Mouse (Mus musculus) liver, embryonic 16.5 days (tissue): ENCODE measurements at regions not wholly inside any gene's neighbourhood (a gene's known extent, or its start where the extent isn't known, plus 50 kb on each side); places are given as distances from the start of the nearest gene placed in this dataset.

Source experiments
- ATAC-seq: fragments of 200-750 bp; cut with Nextera tagmentation; 2 replicates; pipeline ENCODE4 v1.8.0; 2017; ENCODE audit warnings: low read depth, mild to moderate bottlenecking, moderate number of reproducible peaks, moderate library complexity
- H3K27ac ChIP-seq: fragments of 300-500 bp; sonication (generic); 2 replicates; pipeline ENCODE4 v1.5.1; 2014; ENCODE audit warnings: mild to moderate bottlenecking, low read length
- H3K27me3 ChIP-seq: fragments of 300-500 bp; sonication (generic); 2 replicates; pipeline ENCODE4 v1.6.1; 2014; ENCODE audit warnings: low read depth, low read length, mixed read lengths; ENCODE audit not compliant: control insufficient read depth, insufficient read depth
- H3K36me3 ChIP-seq: fragments of 300-500 bp; sonication (generic); 2 replicates; pipeline ENCODE4 v1.6.1; 2014; ENCODE audit warnings: mild to moderate bottlenecking; ENCODE audit not compliant: control insufficient read depth, insufficient read depth
- H3K4me1 ChIP-seq: fragments of 300-500 bp; sonication (generic); 2 replicates; pipeline ENCODE4 v1.6.1; 2014; ENCODE audit warnings: low read depth, low read length, mixed read lengths; ENCODE audit not compliant: control insufficient read depth
- H3K4me2 ChIP-seq: fragments of 300-500 bp; sonication (generic); 2 replicates; pipeline ENCODE4 v1.6.1; 2014; ENCODE audit warnings: low read depth, low read length, mixed read lengths
- H3K4me3 ChIP-seq: fragments of 300-500 bp; sonication (generic); 2 replicates; pipeline ENCODE4 v1.5.1; 2014; ENCODE audit warnings: low read depth, mild to moderate bottlenecking, low read length
- H3K9ac ChIP-seq: fragments of 300-500 bp; sonication (generic); 2 replicates; pipeline ENCODE4 v1.6.1; 2014; ENCODE audit warnings: low read depth, low read length
- H3K9me3 ChIP-seq: fragments of 300-500 bp; sonication (generic); replicated peaks from 2 replicates; pipeline ENCODE4 v1.6.1; 2016; ENCODE audit warnings: low read length; ENCODE audit not compliant: control insufficient read depth
- WGBS: fragments of 180-500 bp; shearing (Covaris S2); extraction: QIAGEN DNeasy Blood & Tissue Kit; methylation state at CpG from one replicate; pipeline ENCODE4 v1.1.7; 2014; ENCODE audit not compliant: insufficient replicate concordance; 5-methylcytosine and 5-hydroxymethylcytosine counted together

- no peaks in the 10 kb centered on the region for H3K36me3 ChIP-seq
- no peak overlapping the region for H3K4me2 ChIP-seq
- no peaks in the 10 kb centered on the region; the same call in 1 of the 2 replicates for H3K4me1 ChIP-seq
- H3K27ac ChIP-seq, result no peak overlapping the region
- no peak overlapping the region for H3K4me3 ChIP-seq
- WGBS, result 47% methylated on average over 4 of the region's 4 CpGs
- H3K27me3 ChIP-seq, result no peaks in the 10 kb centered on the region
- no peaks in the 10 kb centered on the region for H3K9me3 ChIP-seq
- H3K9ac ChIP-seq, result no peak overlapping the region
- no peak for ATAC-seq
These were observed 56.2 kb downstream of the Gm26897 start for GRCm38 (mm10) chr5:111789904-111790303.

- Histone ChIP-seq H3K4me1 (no peaks in the 10 kb centered on the region; the same call in 1 of the 2 replicates), H3K36me3 (no peaks in the 10 kb centered on the region), H3K27me3 (no peaks in the 10 kb centered on the region), H3K4me3 (no peak overlapping the region), H3K9me3 (no peaks in the 10 kb centered on the region), H3K27ac (no peak overlapping the region), H3K9ac (no peak overlapping the region), H3K4me2 (no peak overlapping the region)
- ATAC-seq, result no peak
- WGBS, result 51% methylated on average over 9 of the region's 9 CpGs
These were observed 56.8 kb downstream of the Gm26897 start for GRCm38 (mm10) chr5:111790527-111790926.

DNA sequence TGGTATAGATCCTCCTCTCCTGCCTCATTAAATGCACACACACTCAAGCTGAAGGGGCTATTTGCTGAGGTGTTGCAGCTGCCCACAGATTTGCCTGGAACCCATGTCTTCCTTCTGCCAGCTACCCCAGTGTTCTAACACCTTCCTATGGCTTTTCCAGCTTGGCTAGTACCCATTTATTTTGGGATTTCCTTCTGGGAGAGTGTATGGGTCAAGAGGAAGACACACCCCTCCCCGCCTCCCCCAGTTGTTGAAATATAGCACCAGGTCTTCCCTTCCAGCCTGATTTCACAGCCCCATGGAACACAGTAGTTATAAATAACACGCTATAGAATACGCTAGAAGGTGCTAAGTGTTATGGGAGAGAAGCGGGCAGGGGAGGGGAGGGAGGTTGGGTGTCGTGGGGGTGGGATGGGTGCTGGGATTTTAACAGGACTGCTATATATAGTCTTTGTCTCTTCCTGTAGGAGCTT lies 57.4 kb downstream of the Gm26897 start:
- no peak for ATAC-seq
- no peaks in the 10 kb centered on the region for H3K9me3 ChIP-seq
- no peak overlapping the region for H3K4me2 ChIP-seq
- no peak overlapping the region for H3K9ac ChIP-seq
- WGBS, result 68% methylated on average over 5 of the region's 5 CpGs
- no peaks in the 10 kb centered on the region for H3K36me3 ChIP-seq
- H3K27me3 ChIP-seq, result no peaks in the 10 kb centered on the region
- H3K4me1 ChIP-seq, result no peaks in the 10 kb centered on the region; the same call in 1 of the 2 replicates
- no peak overlapping the region for H3K27ac ChIP-seq
- H3K4me3 ChIP-seq, result no peak overlapping the region

DNA sequence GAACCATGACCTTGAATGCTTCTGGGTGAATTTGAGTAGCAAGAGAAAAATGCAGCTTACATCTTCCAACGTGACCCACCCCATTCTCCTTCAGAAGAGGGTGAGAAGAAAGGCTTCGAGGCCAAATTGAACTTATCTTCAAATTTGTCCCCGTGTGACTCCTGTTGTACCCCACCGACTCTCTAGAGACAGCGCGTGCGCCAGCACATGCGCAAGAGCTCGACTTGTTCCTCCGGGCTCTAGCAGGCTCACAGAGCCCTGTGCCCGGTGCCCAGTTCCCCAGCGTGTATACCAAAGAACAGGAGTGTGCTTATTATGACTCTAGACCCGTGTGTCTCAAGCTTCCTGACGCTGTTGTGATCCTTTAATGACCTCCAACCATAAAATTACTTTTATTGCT lies 59.0 kb downstream of the Gm26897 start:
- Histone ChIP-seq H3K4me3 (no peak overlapping the region), H3K9me3 (no peaks in the 10 kb centered on the region), H3K27me3 (no peaks in the 10 kb centered on the region), H3K4me2 (no peak overlapping the region), H3K27ac (no peak overlapping the region), H3K4me1 (no peaks in the 10 kb centered on the region; the same call in 1 of the 2 replicates), H3K9ac (no peak overlapping the region), H3K36me3 (no peaks in the 10 kb centered on the region)
- no peak for ATAC-seq
- WGBS, result 71% methylated on average over 14 of the region's 14 CpGs

DNA sequence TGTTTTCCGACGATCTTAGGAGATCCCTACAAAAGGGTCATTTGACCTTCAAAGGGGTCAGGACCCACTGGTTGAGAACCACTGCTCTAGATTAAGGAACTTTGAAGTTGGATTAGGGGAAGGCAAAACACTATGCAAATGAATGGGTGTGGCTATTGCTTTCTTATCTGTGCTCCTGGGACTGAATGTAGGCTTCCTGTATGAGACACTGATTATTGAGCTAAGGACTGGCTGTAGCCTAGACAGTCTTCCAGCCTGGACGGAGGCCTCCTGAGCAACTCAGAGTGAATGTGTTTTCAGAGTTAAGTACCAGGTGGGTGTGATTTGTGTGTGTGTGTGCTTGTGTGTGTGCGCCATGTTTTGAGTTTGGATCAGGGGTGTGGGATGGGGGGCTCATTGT lies 59.5 kb downstream of the Gm26897 start:
- no peak for ATAC-seq
- 47% methylated on average over 4 of the region's 4 CpGs for WGBS
- Histone ChIP-seq H3K4me1 (no peaks in the 10 kb centered on the region; the same call in 1 of the 2 replicates), H3K9ac (no peak overlapping the region), H3K4me2 (no peak overlapping the region), H3K36me3 (no peaks in the 10 kb centered on the region), H3K4me3 (no peak overlapping the region), H3K27me3 (no peaks in the 10 kb centered on the region), H3K27ac (no peak overlapping the region), H3K9me3 (no peaks in the 10 kb centered on the region)

- Histone ChIP-seq H3K4me1 (no peaks in the 10 kb centered on the region), H3K9me3 (no peaks in the 10 kb centered on the region), H3K27ac (no peak overlapping the region), H3K4me3 (no peak overlapping the region), H3K9ac (no peak overlapping the region), H3K4me2 (no peak overlapping the region), H3K36me3 (no peaks in the 10 kb centered on the region), H3K27me3 (no peaks in the 10 kb centered on the region)
- ATAC-seq, result no peak
- WGBS, result 56% methylated on average over 5 of the region's 5 CpGs
These were observed 63.2 kb downstream of the Gm26897 start for GRCm38 (mm10) chr5:111796889-111797288.

DNA sequence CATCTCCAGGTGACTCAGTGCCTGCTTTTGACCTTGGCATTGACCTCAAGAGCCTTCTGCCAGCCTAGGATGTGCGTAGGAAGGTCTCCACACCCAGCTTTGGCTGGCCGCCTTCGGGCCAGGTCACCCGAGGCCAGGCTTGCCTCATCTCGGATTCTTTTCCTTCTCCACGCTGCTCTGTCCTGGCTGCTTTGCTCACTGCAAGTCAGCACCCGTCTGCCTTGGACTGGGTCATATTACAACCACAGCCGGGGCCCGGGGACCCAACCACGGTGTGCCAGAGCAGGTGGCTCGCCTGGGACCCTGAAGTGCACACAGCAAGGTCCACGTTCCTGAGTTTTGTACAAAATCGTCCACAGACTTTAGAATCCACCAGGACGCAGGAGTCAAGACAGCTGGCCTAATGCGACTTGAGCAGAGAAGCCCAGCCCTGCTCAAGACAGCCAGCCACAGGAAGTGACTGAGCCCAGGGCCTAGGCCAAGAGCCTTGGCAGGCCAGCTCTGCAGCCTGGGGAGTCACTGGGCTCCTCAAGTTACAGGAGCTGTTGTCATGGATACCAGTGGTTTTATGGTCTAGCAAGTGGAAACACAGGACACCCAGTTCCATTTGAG lies 66.1 kb downstream of the Gm26897 start:
- Histone ChIP-seq H3K27me3 (no peaks in the 10 kb centered on the region), H3K9me3 (no peaks in the 10 kb centered on the region), H3K4me1 (no peaks in the 10 kb centered on the region), H3K4me2 (no peak overlapping the region), H3K36me3 (no peaks in the 10 kb centered on the region), H3K9ac (no peak overlapping the region), H3K27ac (no peak overlapping the region), H3K4me3 (no peak overlapping the region)
- no peak for ATAC-seq
- WGBS, result 23% methylated on average over 15 of the region's 15 CpGs

- Histone ChIP-seq H3K9ac (no peak overlapping the region), H3K4me3 (no peak overlapping the region), H3K27ac (no peak overlapping the region), H3K4me2 (no peak overlapping the region), H3K9me3 (no peaks in the 10 kb centered on the region), H3K36me3 (no peaks in the 10 kb centered on the region), H3K4me1 (no peaks in the 10 kb centered on the region), H3K27me3 (no peaks in the 10 kb centered on the region)
- 66% methylated on average over 11 of the region's 11 CpGs for WGBS
- no peak for ATAC-seq
These were observed 66.8 kb downstream of the Gm26897 start for GRCm38 (mm10) chr5:111800511-111800910.

DNA sequence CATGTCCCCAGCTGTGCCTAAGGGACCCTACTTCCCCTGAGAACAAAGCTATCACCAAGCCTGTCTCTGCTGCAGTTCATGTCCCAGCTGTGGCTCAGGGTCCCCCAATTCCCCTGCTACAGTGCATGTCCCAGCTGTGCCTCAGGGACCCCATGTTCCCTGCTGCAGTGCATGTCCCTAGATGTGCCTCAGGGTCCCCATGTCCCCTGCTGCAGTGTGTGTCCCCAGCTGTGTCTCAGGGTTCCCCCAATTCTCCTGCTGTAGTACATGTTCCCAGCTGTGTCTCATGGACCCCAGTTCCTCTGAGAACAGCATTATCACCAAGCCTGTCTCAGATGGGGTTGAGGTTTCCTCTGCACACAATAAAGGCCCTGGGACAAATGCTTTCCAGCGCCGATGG lies 67.3 kb downstream of the Gm26897 start:
- no peak overlapping the region for H3K27ac ChIP-seq
- 40% methylated on average over 2 of the region's 2 CpGs for WGBS
- H3K9me3 ChIP-seq, result no peaks in the 10 kb centered on the region
- H3K27me3 ChIP-seq, result no peaks in the 10 kb centered on the region
- no peak overlapping the region for H3K4me3 ChIP-seq
- H3K36me3 ChIP-seq, result no peaks in the 10 kb centered on the region
- no peaks in the 10 kb centered on the region for H3K4me1 ChIP-seq
- H3K9ac ChIP-seq, result no peak overlapping the region
- no peak overlapping the region for H3K4me2 ChIP-seq
- no peak for ATAC-seq
